Mouse (Mus musculus): ENCODE data around the gene Fam118b.

Fam118b gene

GRCm38 (mm10) chr9:35267146-35267975, at the start of gene Fam118b, which contains the start of gene Rpusd4:
Gene Fam118b, minus strand, starts transcription at chr9:35267805.
Gene Rpusd4, plus strand, starts transcription at chr9:35267865.
- DNase-seq: peak; percentile 91

GRCm38 (mm10) chr9:35316771-35317211, 49.2 kb upstream of the Fam118b start:
- no peak for DNase-seq

GRCm38 (mm10) chr9:35314254-35314653, 46.6 kb upstream of the Fam118b start:
- DNase-seq: no peak

- no peak for DNase-seq
These were observed 46.0 kb upstream of the Fam118b start for GRCm38 (mm10) chr9:35313601-35314000.

GRCm38 (mm10) chr9:35312516-35312915, 44.9 kb upstream of the Fam118b start:
- DNase-seq: no peak

GRCm38 (mm10) chr9:35310377-35310776, 42.8 kb upstream of the Fam118b start:
- no peak for DNase-seq

GRCm38 (mm10) chr9:35307461-35307860, 39.9 kb upstream of the Fam118b start:
- DNase-seq: no peak

GRCm38 (mm10) chr9:35302172-35302571, 34.6 kb upstream of the Fam118b start:
- no peak for DNase-seq

GRCm38 (mm10) chr9:35297791-35298190, 30.2 kb upstream of the Fam118b start:
- DNase-seq: no peak

GRCm38 (mm10) chr9:35293465-35293864, 25.9 kb upstream of the Fam118b start:
- no peak for DNase-seq

GRCm38 (mm10) chr9:35290916-35291315, 23.3 kb upstream of the Fam118b start:
- no peak for DNase-seq

- DNase-seq: no peak
These were observed 22.8 kb upstream of the Fam118b start for GRCm38 (mm10) chr9:35290417-35290816.

- DNase-seq: no peak
These were observed 22.4 kb upstream of the Fam118b start for GRCm38 (mm10) chr9:35289992-35290391.

- DNase-seq: no peak
These were observed 18.7 kb upstream of the Fam118b start for GRCm38 (mm10) chr9:35286351-35286750.

GRCm38 (mm10) chr9:35284351-35284750, 16.7 kb upstream of the Fam118b start:
- DNase-seq: no peak

- no peak for DNase-seq
These were observed 15.9 kb upstream of the Fam118b start for GRCm38 (mm10) chr9:35283415-35284069.

GRCm38 (mm10) chr9:35282851-35283200, 15.2 kb upstream of the Fam118b start:
- DNase-seq: no peak

GRCm38 (mm10) chr9:35282006-35282850, 14.6 kb upstream of the Fam118b start:
- DNase-seq: peak; percentile 45

GRCm38 (mm10) chr9:35278451-35278850, 10.8 kb upstream of the Fam118b start:
- DNase-seq: no peak

- no peak for DNase-seq
These were observed 10.3 kb upstream of the Fam118b start for GRCm38 (mm10) chr9:35277855-35278365.

- DNase-seq: no peak
These were observed 541 bp upstream of the Fam118b start for GRCm38 (mm10) chr9:35267976-35268715.

- DNase-seq: no peak
These were observed 3.1 kb downstream of the Fam118b start for GRCm38 (mm10) chr9:35264509-35264908.
